Mouse (Mus musculus) hindbrain, embryonic 12.5 days (tissue): ENCODE data around the gene Fis1. TPM values are rescaled to one million over a fixed set of nuclear protein-coding genes. Genes with fewer than 3 reads are reported as not detected.

Experiments used
- ATAC-seq: fragments of 200-750 bp; cut with Nextera tagmentation; 2 replicates; pipeline ENCODE4 v1.8.0; 2017; ENCODE audit warnings: moderate TSS enrichment; ENCODE audit not compliant: low FRiP score
- H3K27ac ChIP-seq: fragments of 300-500 bp; sonication (generic); 2 replicates; pipeline ENCODE4 v1.5.1; 2016; ENCODE audit warnings: mild to moderate bottlenecking
- H3K27me3 ChIP-seq: fragments of 300-500 bp; sonication (generic); 2 replicates; pipeline ENCODE4 v1.6.1; 2016; ENCODE audit warnings: mild to moderate bottlenecking
- H3K36me3 ChIP-seq: fragments of 300-500 bp; sonication (generic); 2 replicates; pipeline ENCODE4 v1.6.1; 2016; ENCODE audit warnings: mild to moderate bottlenecking
- H3K4me1 ChIP-seq: fragments of 300-500 bp; sonication (generic); 2 replicates; pipeline ENCODE4 v1.6.1; 2016
- H3K4me2 ChIP-seq: fragments of 300-500 bp; sonication (generic); replicated peaks from 2 replicates; pipeline ENCODE4 v1.6.1; 2016; ENCODE audit warnings: mild to moderate bottlenecking
- H3K4me3 ChIP-seq: fragments of 300-500 bp; sonication (generic); 2 replicates; pipeline ENCODE4 v1.5.1; 2016; ENCODE audit warnings: mild to moderate bottlenecking
- H3K9ac ChIP-seq: fragments of 300-500 bp; sonication (generic); 2 replicates; pipeline ENCODE4 v1.6.1; 2016; ENCODE audit warnings: mild to moderate bottlenecking, moderate library complexity
- H3K9me3 ChIP-seq: fragments of 300-500 bp; sonication (generic); replicated peaks from 2 replicates; pipeline ENCODE4 v1.6.1; 2016; ENCODE audit warnings: mild to moderate bottlenecking
- WGBS: fragments of 180-500 bp; shearing (Covaris S2); methylation state at CpG from one replicate; pipeline ENCODE4 v1.1.7; 2016; 5-methylcytosine and 5-hydroxymethylcytosine counted together
- polyA plus RNA-seq: library from polyadenylated mRNA; unstranded; fragments of >200 nt; fragmentation: Nextera tagmentation; extraction: Ambion mirVana; gene quantifications from 2 replicates; pipeline ENCODE4 v1.2.1, GENCODE M21; 2016

Fis1 gene
- 294 and 324 TPM in 2 replicates for polyA plus RNA-seq

DNA sequence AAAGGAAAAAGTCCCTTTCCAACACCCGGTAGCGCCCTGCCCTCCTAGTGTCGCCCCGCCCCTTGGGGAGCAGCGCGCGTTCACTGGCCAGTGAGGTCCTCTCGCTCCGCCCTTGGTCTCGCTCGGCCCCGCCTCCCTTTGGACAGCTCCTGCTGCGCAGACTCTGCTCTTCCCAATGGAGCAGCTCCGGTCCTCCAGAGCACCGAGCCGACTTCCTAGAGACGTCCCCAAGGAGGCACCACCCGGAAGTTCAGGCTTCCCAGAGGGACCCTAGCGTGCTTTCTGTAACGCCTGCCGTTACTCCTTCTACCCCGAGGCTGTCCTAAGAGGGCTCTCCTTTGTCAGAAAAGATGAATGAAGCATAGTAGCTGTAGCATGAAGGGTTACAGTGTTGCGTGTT, at the start of gene Fis1:
TSS of gene Fis1 (plus strand) at position 261 of the 400 bp plus-strand sequence.
- H3K4me3 ChIP-seq, result peak within 1 kb of the TSS; percentile 76
- H3K9ac ChIP-seq, result peak within 1 kb of the TSS; percentile 83
- 0% methylated on average over 23 of the region's 23 CpGs for WGBS
- peaks cover 7% of the 10 kb centered on the region; the same call in 1 of the 2 replicates for H3K36me3 ChIP-seq
- peak within 1 kb of the TSS; percentile 77 for H3K27ac ChIP-seq
- H3K27me3 ChIP-seq, result no peaks in the 10 kb centered on the region
- ATAC-seq, result peak; percentile 97
- peaks cover 22% of the 10 kb centered on the region for H3K4me1 ChIP-seq
- peak within 1 kb of the TSS; percentile 75 for H3K4me2 ChIP-seq
- no peaks in the 10 kb centered on the region for H3K9me3 ChIP-seq

- Histone ChIP-seq H3K27me3 (no peaks in the 10 kb centered on the region), H3K9ac (no peak overlapping the region), H3K27ac (no peak overlapping the region), H3K9me3 (no peaks in the 10 kb centered on the region; the same call in 1 of the 2 replicates), H3K4me3 (no peak overlapping the region), H3K4me2 (no peak overlapping the region), H3K4me1 (peaks cover 11% of the 10 kb centered on the region), H3K36me3 (no peaks in the 10 kb centered on the region)
- no peak for ATAC-seq
- 62% methylated on average over 3 of the region's 3 CpGs for WGBS
Observed at GRCm38 (mm10) chr5:136904621-136905020, 48.5 kb upstream of the Fis1 start.

DNA sequence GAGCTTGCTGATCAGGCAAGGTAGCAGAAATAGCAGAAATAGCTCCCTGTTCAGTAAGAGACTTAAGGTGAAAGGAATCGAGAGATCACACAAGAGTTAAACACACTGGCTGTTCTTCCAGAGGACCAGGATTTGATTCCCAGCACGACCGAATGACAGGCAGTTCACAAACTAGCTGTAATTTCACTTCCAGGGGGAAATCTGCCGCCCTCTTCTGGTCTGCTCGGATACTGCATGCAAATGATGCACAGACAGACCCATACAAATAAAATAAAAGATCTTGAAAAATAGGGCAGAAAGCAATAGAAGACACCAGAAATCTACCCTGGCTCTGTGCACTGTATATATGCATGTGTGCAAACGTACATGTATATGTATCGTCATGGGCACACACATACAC, 47.4 kb upstream of the Fis1 start:
- Histone ChIP-seq H3K9me3 (no peaks in the 10 kb centered on the region; the same call in 1 of the 2 replicates), H3K27me3 (no peaks in the 10 kb centered on the region), H3K4me2 (no peak overlapping the region), H3K4me3 (no peak overlapping the region), H3K36me3 (no peaks in the 10 kb centered on the region), H3K9ac (no peak overlapping the region), H3K4me1 (peaks cover 11% of the 10 kb centered on the region), H3K27ac (no peak overlapping the region)
- no peak for ATAC-seq
- 53% methylated on average over 7 of the region's 7 CpGs for WGBS

DNA sequence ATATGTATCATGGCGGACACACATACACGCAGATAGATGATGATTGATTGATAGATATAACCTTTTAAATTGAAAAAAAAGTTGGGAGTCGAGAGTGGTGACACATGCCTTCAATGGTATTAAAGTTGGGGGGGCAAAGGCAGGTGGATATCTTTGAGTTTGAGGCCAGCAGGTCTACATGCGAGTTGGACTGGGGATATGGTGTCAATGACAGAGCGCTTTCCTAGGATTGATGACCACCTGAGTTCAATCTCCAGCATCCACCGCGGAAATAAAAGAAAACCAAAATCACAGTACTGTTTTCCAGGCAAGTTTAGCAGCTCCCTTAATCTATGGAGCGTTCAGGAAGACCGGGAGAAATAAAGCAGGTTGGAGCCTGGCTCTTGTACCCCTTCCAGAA, 45.5 kb upstream of the Fis1 start:
- H3K27me3 ChIP-seq, result no peaks in the 10 kb centered on the region
- peak overlapping the region; percentile 63 for H3K4me2 ChIP-seq
- H3K9ac ChIP-seq, result peak overlapping the region; percentile 72
- peaks cover 11% of the 10 kb centered on the region for H3K4me1 ChIP-seq
- H3K27ac ChIP-seq, result no peak overlapping the region
- no peaks in the 10 kb centered on the region; the same call in 1 of the 2 replicates for H3K9me3 ChIP-seq
- H3K36me3 ChIP-seq, result peaks cover 16% of the 10 kb centered on the region
- peak; percentile 59 for ATAC-seq
- H3K4me3 ChIP-seq, result peak overlapping the region; percentile 67
- WGBS, result 43% methylated on average over 9 of the region's 9 CpGs

GRCm38 (mm10) chr5:136907991-136908857, 44.9 kb upstream of the Fis1 start, which contains the start of gene Ift22:
Gene Ift22 (plus strand): TSS chr5:136908150.
- Histone ChIP-seq H3K9me3 (no peaks in the 10 kb centered on the region; the same call in 1 of the 2 replicates), H3K27ac (no peak within 1 kb of the TSS)
- peak; percentile 94 for ATAC-seq

GRCm38 (mm10) chr5:136914183-136914582, 38.9 kb upstream of the Fis1 start:
- no peak overlapping the region for H3K27ac ChIP-seq
- ATAC-seq, result no peak
- no peak overlapping the region for H3K9ac ChIP-seq
- no peaks in the 10 kb centered on the region for H3K9me3 ChIP-seq
- WGBS, result 86% methylated on average over 3 of the region's 3 CpGs
- no peak overlapping the region for H3K4me3 ChIP-seq
- no peak overlapping the region for H3K4me2 ChIP-seq
- H3K36me3 ChIP-seq, result peaks cover 33% of the 10 kb centered on the region
- peaks cover 3% of the 10 kb centered on the region; the same call in 1 of the 2 replicates for H3K4me1 ChIP-seq
- H3K27me3 ChIP-seq, result no peaks in the 10 kb centered on the region

More at GRCm38 (mm10) chr5:136907991-136908857, 44.9 kb upstream of the Fis1 start, which contains the start of gene Ift22:
- Histone ChIP-seq H3K9ac (peak within 1 kb of the TSS; percentile 72), H3K4me1 (peaks cover 11% of the 10 kb centered on the region), H3K27me3 (no peaks in the 10 kb centered on the region), H3K4me2 (peak within 1 kb of the TSS; percentile 63), H3K36me3 (peaks cover 23% of the 10 kb centered on the region), H3K4me3 (peak within 1 kb of the TSS; percentile 67)
- WGBS, result 10% methylated on average over 32 of the region's 32 CpGs

GRCm38 (mm10) chr5:136917613-136918242, 35.3 kb upstream of the Fis1 start:
- Histone ChIP-seq H3K36me3 (peaks cover 15% of the 10 kb centered on the region), H3K27me3 (0 out of 2 replicates have a peak, but pooled peaks cover 3% of the 10 kb centered on the region), H3K27ac (no peak overlapping the region), H3K9me3 (no peaks in the 10 kb centered on the region), H3K9ac (no peak overlapping the region), H3K4me1 (peaks cover 7% of the 10 kb centered on the region), H3K4me2 (no peak overlapping the region), H3K4me3 (no peak overlapping the region)
- no peak for ATAC-seq
- WGBS, result 94% methylated on average over 8 of the region's 8 CpGs

GRCm38 (mm10) chr5:136918655-136919472, 34.2 kb upstream of the Fis1 start:
- H3K9ac ChIP-seq, result peak overlapping the region; percentile 72
- H3K36me3 ChIP-seq, result peaks cover 4% of the 10 kb centered on the region
- peak overlapping the region; percentile 53 for H3K4me3 ChIP-seq
- H3K4me1 ChIP-seq, result peaks cover 7% of the 10 kb centered on the region
- 0 out of 2 replicates have a peak, but pooled peaks cover 3% of the 10 kb centered on the region for H3K27me3 ChIP-seq
- WGBS, result 4% methylated on average over 38 of the region's 38 CpGs
- no peaks in the 10 kb centered on the region for H3K9me3 ChIP-seq
- peak overlapping the region; percentile 77 for H3K4me2 ChIP-seq
- no peak overlapping the region; the same call in 1 of the 2 replicates for H3K27ac ChIP-seq
- peak; percentile 88 for ATAC-seq

DNA sequence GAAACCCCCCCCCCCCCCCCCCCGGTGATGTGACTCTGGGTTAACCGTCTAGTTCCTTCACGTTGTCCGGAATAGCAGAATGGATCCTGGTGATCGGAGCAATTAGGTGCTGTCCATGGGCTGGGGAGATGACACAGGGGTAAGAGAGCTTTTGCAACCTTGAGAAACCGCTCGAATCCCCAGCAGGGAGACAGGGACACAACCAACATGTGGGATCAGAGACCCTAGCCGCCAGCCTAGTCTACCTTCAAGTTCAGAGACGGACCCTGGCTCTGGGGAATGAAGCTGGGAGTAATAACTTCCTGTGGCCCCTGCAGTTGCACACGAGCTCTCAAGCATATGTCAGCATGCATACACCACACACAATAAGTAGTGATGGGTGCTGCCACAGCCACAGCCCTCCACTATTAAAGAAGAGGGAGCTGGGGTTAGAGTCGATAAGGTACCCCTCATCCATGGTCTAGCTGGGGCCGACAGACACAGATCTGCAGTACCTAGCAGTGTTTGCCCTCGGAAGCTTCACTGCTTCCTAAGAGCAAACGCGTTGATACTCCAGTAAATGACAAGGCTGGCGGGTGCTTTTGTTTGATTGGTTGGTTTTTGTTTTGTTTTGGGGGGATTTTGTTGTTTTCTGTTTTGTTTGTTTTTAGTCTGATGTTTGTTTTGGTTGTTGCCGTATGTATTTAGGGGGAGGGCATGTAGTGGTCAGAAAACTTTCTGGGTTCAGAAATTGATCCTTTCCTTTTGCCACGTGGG, 33.4 kb upstream of the Fis1 start:
- Histone ChIP-seq H3K36me3 (no peaks in the 10 kb centered on the region), H3K4me2 (peak overlapping the region; percentile 77), H3K9me3 (no peaks in the 10 kb centered on the region), H3K4me3 (peak overlapping the region; percentile 53), H3K27me3 (0 out of 2 replicates have a peak, but pooled peaks cover 3% of the 10 kb centered on the region), H3K9ac (peak overlapping the region; percentile 72), H3K27ac (no peak overlapping the region), H3K4me1 (peaks cover 7% of the 10 kb centered on the region)
- ATAC-seq, result peak; percentile 36
- WGBS, result 25% methylated on average over 17 of the region's 18 CpGs

DNA sequence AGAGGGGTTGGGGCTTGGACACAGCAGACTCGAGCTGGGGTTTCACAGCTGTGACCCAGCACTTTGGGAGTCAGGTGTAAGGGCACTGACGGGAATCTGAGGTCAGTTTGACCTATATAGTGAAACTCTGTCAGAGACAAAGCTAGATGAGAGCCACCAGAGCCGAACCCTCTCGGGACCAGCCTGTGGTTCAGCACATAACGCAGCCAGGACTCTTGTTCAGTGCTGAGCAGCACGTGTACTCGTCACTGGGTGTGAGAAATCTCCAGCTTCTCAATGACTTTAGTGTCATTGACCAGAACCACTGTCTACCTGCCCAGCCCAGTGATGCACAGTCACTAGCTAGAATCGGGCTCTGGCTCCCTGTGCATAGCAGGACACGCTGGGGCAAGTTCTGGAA, 30.2 kb upstream of the Fis1 start:
- no peak overlapping the region for H3K9ac ChIP-seq
- no peak for ATAC-seq
- no peak overlapping the region for H3K27ac ChIP-seq
- no peaks in the 10 kb centered on the region for H3K9me3 ChIP-seq
- WGBS, result 86% methylated on average over 9 of the region's 9 CpGs
- H3K27me3 ChIP-seq, result 0 out of 2 replicates have a peak, but pooled peaks cover 3% of the 10 kb centered on the region
- 0 out of 2 replicates have a peak, but pooled peaks cover 4% of the 10 kb centered on the region for H3K36me3 ChIP-seq
- no peak overlapping the region for H3K4me2 ChIP-seq
- H3K4me1 ChIP-seq, result peaks cover 7% of the 10 kb centered on the region
- no peak overlapping the region for H3K4me3 ChIP-seq
